Mouse (Mus musculus): Measurements from ENCODE around the gene 3110082I17Rik.

The 3110082I17Rik gene

DNA sequence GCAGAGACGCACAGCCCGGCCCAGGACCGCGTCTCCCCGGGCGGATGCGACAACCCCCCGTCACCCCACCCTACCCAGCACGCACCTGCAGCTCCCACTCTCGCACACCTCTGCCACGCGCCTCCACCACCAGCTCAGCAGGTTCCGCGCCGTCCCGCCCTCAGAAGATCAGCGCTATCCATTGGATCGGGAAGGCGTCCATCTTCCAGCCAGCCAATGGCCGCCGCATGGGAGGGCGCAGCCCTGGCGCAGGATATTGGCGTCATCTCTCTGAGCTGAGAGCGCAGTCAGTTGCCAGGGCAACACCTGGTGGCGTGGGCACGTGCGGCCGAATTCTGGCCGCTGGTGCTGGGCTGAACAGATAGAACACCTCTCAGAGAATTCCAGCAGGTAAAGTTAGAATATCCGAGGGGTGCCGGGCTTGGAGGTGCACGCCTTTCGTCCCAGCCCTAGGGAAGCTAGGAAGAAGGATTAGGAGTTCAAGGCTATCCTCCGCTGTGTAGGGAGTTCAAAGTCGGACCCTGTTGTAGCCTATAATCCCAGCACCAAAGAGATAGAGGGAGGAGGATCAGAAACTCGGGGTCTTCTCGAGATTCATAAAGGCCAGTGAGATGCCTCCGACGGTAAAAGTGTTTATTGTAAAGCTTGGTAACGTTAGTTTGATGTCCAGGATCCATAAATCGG is at the start of gene 3110082I17Rik:
Gene 3110082I17Rik (minus strand): TSS at position 144 of the 684 bp plus-strand sequence.
- peak; percentile 98 for DNase-seq

DNA sequence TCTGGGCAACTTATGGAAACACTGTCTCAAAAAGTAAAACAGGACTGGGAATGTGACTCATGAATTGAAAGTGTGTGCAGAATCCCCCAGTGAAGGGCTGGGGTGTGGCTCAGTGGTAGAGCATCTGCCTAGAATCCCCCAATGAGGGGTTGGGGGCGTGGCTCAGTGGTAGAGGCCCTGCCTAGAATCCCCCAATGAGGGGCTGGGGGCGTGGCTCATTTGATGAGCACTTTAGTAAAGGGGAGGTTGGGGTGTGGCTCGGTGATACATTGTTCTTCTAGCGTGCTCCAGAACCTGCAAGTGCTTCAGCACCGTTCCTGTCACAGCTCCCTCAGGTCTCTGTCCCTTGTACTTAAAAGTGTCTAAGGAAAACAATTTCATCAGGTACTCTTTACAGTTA is 45.9 kb upstream of the 3110082I17Rik start:
- no peak for DNase-seq

GRCm38 (mm10) chr5:139505073-139505606 is 44.8 kb upstream of the 3110082I17Rik start:
- DNase-seq = peak; percentile 70

DNA sequence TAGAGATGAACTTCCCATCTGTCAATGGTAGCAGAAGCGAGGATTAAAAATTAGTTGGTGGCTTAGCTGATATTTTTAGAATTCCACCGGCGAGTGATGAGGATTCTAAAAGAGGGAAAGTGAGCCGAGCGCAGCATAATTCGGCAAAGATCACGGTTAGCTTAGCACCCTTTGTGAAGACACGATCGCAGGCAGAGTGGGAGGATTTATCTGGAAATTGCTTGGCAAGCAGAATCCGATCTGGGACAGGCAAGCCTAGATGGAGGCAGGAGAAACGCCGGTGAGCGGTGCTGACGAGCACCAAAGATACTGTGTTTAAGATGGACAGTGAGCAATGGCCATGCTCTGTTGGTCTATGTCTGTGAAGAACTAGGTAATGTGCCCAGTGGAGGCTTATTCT is 42.0 kb upstream of the 3110082I17Rik start:
- DNase-seq = peak; percentile 65

DNA sequence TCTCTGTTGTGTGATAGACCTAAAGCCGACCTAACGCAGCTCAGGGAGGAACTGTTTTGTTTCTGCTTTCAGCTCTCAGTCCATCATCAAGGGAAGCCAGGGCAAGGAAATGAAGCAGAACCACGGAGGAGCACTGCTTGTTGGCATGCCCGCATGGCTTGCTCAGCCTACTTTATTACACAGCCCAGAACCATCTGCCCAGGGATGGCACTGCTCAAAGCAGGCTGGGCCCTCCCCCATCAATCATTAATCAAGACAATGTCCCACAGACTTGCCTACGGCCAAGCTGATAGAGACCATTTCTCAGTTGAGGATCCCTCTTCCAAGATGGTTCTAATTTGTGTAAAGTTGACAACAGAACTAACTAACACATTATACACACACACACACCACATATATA is 38.5 kb upstream of the 3110082I17Rik start:
- DNase-seq = no peak

- DNase-seq = no peak
Observed at GRCm38 (mm10) chr5:139496939-139497338, 36.6 kb upstream of the 3110082I17Rik start.

- peak; percentile 55 for DNase-seq
Observed at GRCm38 (mm10) chr5:139495019-139495669, 34.8 kb upstream of the 3110082I17Rik start.

- DNase-seq = no peak
Observed at GRCm38 (mm10) chr5:139493690-139494089, 33.4 kb upstream of the 3110082I17Rik start.

DNA sequence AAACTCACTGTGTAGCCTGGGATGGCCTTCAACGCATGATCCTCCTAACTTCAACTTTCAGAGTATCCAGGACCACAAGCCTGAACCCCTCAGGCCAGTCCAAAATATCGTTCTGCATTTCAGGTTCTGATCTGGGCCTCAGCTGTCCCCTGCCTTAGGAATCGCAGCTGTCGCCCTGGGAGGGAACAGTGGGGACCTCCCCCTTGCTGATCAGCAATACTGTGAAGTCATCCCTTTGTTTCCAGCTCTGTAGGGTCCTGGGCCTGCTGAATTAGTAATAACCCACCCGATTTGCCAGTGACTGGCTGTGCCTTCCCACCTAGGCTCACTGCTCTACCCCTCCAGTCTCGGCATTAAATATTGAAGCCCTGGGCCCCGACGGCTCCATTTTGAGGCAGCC is 31.0 kb upstream of the 3110082I17Rik start:
- DNase-seq = no peak

- DNase-seq = no peak
Observed at GRCm38 (mm10) chr5:139490131-139490530, 29.8 kb upstream of the 3110082I17Rik start.

DNA sequence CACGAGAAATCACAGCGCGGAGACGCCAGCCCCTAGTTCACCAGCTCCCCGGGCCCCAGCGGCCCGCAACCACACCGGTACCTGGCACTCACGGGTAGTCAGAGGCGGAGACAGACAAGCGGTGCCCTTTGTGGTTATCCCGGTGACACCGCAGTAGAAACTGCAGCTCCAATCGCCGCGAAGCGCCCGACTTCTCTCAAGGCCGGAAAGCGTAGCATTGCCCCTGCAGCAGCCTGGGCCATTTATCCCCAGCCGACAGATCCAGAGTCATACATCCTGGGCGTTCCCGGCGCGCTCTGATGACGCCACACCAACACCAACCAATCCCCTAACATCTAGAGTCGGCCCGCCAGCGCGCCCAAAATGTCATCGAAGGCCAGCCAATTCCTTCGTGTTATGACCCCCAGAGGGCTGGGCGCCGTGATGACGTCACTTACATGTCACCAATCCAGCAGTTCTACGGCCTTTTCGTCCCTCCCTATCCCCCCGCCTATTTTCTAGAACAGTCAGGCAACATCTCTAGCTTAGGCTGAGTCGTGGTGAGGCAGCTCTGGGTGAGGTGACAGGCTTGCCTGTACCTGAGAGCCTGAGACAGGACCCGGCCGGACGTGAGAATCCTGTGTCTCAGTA is 24.0 kb upstream of the 3110082I17Rik start, which contains the start of gene Zfand2a:
Gene Zfand2a (minus strand): TSS at position 365 of the 630 bp plus-strand sequence.
- peak; percentile 100 for DNase-seq

GRCm38 (mm10) chr5:139483171-139483848 is 23.0 kb upstream of the 3110082I17Rik start:
- no peak for DNase-seq

GRCm38 (mm10) chr5:139480406-139480805 is 20.1 kb upstream of the 3110082I17Rik start:
- DNase-seq = no peak

DNA sequence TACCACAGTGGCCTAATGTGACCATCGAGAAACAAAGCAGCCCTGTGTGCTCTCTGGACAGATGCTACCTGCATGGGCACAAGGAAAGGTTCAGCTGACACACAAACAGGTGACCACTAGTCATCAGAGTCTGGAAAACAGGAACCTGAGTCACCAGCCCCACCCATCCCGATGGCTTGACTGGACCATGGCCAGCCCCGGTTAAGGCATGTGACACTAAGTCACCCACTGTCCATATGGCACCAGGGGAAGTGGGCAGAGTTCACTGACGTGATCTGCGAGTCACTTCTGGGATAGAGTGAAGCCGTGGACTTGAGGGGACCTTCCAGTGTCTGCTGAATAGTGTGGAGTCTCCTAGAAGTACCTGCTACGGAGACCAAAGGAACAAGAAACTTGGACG is 18.8 kb upstream of the 3110082I17Rik start:
- DNase-seq = no peak

DNA sequence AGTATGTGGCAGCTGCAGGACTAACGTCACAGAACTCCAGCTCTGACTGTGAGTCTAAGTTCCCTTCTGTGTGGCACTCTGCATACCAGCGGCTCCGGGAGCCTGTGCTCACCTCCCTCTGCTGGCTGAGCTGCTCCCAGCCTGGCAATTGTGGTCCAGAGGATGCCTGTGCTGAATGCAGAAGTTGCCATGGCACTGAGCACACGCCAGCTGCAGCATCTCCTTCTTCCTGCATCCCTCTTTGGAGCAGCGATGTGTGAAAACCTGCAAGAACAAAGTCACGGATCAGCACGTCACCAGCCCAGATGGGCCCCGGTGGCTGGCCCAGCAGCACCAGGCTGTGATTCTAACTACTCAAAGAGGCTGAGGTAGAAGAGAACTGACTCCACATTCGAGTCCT is 14.4 kb upstream of the 3110082I17Rik start:
- DNase-seq = peak; percentile 72

GRCm38 (mm10) chr5:139467998-139468397 is 7.7 kb upstream of the 3110082I17Rik start:
- peak; percentile 32 for DNase-seq

- no peak for DNase-seq
Observed at GRCm38 (mm10) chr5:139466801-139467200, 6.5 kb upstream of the 3110082I17Rik start.

DNA sequence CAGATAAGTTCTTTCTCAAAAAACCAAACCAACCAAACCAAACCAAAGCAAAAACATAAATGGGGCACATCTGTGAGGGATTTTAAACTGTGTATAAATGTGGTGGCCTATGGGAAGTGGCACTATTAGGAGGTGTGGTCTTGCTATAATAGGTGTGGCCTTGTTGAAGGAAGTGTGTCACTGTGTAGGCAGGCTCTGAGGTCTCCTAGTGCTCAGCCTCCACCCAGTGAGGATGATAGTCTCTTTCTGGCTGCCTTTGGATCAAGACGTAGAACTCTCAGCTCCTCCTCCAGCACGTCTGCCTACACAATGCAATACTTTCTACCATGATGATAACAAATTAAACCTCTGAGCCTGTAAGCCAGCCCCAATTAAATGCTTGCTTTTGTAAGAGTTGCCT is 6.0 kb upstream of the 3110082I17Rik start:
- DNase-seq = no peak

DNA sequence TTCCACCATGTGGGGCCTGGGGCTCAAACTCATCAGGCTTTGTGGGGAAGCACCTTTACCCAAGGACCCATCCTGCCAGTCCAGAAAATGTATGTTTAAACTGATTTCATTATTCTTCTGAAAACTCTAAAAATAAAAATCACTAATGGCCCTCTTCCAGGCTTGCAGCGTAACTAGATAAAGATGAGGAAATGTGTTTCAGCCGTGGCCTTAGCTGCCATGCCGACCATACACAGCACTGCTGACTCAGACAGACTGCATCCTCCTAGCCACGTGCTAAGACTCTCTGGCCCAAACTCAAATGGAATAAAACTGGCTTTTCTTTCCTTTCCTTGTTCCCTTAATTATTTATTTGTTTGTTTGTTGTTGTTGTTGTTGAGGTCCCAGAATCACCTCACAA is 4.5 kb upstream of the 3110082I17Rik start:
- no peak for DNase-seq

DNA sequence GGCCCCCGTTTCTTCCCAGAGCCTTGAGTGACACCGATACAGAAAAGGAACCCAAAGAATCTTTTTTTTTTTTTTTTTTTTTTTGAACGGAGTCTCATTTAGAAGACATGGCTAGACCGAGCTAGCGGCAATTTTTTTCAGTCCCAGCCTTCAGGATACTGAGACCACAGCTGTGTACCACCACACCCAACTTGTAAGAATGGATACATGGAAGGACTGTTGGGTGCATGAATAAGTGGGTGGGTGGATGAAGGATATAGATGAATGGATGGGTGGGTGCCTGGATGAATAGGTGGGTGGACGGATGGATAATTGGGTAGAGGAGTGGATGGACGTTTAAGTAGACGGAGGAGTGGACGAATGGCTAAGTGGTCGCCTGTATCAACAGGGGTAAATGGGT is 389 bp downstream of the 3110082I17Rik start:
- no peak for DNase-seq

DNA sequence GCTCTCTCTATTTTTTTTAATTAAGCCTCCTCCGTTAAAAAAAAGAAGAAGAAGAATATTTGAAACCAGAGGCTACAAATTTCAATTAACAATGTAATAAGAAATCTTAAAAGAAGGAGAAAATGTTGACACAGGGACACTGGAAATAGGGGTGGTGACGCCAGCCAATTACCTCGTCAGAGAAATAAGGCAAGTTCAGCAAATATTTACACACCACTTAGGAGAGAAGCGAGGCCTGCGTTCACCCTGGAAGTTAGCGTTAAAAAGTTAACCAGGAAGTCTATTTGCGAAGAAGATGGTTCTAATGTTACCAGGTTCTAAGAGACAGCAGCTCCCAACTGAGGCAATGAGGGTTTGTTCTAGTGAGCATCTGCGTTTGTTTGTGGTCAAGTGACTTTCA is 3.1 kb downstream of the 3110082I17Rik start:
- DNase-seq = no peak

GRCm38 (mm10) chr5:139455166-139455565 is 5.2 kb downstream of the 3110082I17Rik start:
- DNase-seq = peak; percentile 70

- DNase-seq = no peak
Observed at GRCm38 (mm10) chr5:139453031-139453430, 7.3 kb downstream of the 3110082I17Rik start.

Measured in right cerebral cortex, adult 18-20 months (tissue).